Mouse (Mus musculus): ENCODE measurements at regions not wholly inside any gene's neighbourhood (a gene's known extent, or its start where the extent isn't known, plus 50 kb on each side); places are given as distances from the start of the nearest gene placed in this dataset.
A peak's percentile ranks its signal among the peaks of the same experiment; 100 is the strongest.

DNA sequence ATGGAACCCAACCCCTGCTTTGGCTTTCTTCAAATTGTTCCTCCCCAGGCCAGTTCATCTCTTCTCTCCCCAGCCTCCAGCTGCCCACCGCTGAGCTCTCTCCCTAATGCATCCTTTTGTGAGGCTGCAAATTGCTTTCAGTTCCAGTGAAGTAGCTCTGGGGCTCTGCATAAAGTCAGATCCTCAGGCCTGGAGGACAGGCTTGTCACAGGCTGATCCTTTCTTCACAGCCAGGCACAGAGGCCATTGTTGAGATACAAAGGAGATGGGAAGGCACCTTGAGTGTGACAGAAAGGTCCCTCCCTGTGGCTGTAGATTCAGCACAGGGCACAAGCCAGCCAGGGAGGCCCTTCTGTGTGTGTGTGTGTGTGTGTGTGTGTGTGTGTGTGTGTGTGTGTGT lies 135.9 kb downstream of the Matn1 start:
- DNase-seq (ENCODE audit: low spot score in 2 of 2), result no peak
- intact Hi-C loops (cut with DNase I), result no loop called here

DNA sequence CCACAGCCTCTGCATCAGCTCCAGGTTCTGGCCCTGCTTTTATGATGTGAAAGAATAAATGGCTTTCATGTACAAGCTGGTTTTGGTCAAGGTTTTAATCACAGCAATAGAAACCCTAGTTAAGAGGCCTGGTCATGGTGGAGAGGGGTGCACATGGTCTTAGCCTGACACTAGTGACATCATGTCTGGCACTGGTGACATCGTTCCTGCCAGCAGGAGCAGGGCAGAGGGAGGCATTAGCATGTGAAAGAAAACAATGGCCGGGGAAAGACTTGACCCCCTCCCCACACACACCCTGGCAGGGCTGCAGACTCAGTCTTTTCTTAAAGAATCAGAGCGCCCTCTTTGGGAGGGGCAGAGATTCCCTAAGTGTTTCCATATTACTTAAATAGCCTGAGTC lies 139.2 kb downstream of the Matn1 start:
- DNase-seq (ENCODE audit: low spot score in 2 of 2), result no peak
- intact Hi-C loops (cut with DNase I), result no loop called here

DNA sequence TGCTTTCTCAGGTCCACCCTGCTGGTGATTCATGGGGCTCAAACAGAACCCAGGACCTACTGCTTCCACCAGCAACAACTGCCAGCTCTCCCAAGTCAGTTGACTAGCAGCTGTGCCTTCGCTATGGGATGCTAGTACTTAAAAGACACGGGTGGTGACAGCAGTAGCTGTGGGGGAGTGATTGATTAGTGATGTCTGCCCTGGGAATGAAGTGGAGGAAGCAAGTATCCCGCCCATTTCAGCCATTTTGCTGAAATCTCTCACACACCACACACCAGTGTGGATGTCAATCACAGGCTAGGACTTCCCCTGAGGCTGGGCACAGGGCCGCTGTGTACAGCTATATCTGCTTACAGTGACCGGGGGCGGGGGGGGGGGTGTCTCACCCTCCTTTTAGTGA lies 153.2 kb downstream of the Matn1 start:
- intact Hi-C loops (cut with DNase I), result no loop called here
- no peak for DNase-seq (ENCODE audit: low spot score in 2 of 2)

DNA sequence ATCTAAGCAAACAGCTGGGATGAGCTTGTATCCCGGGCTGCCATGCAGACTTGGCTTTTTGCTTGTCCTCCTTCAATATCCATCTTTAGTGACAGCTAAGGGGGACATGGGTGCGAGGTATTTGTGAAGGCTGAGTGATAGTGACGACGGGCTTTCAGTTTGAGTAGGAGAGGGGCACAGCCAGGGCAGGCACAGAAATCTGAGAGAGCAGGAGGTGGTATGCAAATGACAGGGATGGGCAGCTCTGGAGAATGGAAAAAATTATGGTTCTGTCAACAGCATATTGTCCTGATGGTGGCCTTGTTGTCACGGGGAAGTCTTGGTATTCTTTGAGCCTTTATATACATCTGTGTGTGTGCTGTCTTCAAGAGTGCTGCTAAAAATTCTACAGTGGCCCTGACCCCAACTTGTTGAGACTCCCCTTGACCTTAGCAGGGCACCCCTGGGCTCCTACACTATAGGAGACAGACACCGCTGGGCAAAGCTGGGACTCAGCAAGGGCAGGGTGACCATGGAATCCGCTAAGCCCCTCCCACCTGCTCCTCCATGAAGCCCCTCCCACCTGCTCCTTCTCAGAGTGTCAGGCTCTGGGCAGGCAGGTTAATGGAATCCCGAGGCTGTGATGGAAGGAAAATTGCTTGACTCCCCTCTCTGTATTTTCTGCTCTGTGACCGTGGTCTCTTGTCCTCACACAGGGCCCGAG lies 156.1 kb downstream of the Matn1 start:
- DNase-seq (ENCODE audit: low spot score in 2 of 2), result no peak
- intact Hi-C loops (cut with DNase I), result no loop called here

DNA sequence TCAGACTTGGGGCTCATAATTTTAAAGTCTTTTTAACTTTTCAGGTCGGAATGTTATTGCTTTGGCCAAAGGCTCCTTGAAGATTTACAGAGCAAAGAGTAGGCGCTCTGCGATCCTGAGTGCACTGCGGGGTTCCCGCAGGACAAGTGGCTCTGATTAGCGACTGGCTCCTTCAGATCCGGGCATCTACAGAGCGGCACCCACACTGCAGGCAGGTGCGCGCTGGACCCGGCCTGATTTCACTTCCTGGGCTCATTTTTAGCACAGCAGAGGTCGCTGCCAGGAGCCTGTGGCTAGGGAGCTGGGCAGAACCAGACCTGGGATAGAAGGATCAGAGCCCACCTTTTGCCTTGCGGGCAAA lies 156.6 kb downstream of the Matn1 start:
- intact Hi-C loops (cut with DNase I), result no loop called here

DNA sequence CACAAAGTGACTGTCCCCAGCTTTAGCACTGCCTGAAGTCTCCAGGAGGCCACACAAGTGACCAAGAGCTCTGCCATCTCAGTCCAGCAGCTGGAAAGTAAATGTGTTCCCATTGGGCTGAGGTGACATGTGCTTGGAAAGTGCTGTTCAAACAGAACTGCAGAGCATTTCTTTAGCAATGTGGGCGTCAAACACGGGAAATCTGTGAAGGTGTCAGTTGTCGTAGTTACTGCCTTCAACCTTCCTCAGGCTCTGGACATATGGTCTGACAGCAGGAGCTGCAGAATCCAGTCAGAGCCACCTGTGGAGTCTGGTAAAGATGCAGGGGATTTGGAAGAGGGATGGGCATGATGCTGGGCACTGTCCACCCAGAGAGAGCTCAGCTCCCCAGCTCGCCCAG lies 158.0 kb downstream of the Matn1 start:
- intact Hi-C loops (cut with DNase I), result no loop called here
- DNase-seq (ENCODE audit: low spot score in 2 of 2), result peak; percentile 54 to 74

More for the DNA sequence above, 156.6 kb downstream of the Matn1 start:
- no peak for DNase-seq (ENCODE audit: low spot score in 2 of 2)

DNA sequence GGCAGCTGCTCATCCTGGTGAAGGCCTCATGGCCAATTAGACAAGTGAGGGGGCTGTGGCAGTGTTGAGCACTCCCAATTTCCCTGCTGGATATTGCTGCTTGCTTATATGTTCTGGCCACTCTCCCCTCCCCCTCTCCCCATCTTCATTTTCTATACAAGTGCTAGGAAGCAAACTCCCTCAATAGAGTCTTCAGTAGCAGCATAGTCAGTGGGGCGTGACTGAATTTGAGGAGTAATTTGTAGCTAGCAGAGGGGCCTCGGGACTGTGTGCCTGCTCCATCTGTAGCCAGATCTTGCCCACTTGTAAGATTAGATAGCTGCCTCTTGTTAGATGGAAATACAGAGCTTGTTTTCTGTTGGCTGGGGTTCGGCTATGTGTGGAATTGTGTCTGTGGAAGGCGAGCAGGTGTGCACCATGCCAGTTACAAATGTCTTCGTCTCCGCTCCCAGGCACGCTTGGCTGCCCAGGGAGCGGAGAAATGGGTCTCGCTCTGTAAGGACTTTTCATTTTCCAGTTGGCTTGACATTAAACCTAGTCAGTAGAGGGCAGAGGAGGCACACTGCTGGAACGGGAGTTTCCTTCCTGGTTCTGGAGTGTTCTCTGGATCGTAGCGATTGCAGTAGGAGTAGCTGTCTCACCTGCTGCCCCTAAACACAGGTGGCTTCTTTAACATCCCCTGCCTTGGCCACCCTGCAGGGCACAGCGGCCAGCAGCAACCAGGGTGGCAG lies 163.1 kb downstream of the Matn1 start:
- intact Hi-C loops (cut with DNase I), result no loop called here
- peak; percentile 28 to 38 for DNase-seq (ENCODE audit: low spot score in 2 of 2)

DNA sequence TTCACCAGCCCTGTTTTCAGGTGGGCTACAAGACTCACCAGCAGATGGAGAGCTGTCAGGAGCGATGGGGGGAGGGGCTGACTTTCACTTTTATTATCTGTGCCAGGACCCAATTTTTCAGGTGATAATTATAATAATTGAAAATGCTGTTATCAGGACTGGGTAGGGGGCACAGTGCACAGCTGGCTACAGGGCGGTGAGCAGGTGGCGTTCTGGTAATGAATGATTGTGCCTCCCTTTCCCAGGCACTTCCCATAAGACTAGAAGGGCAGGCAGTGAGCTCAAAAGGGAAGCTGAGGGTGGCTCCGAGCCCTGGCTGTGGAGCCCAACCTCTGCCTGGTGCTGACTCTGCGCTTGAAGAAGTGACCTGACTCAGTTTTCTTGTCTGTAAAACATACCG lies 168.4 kb downstream of the Matn1 start:
- no peak for DNase-seq (ENCODE audit: low spot score in 2 of 2)
- intact Hi-C loops (cut with DNase I), result loop anchor here (5.0 kb wide), 1 partner anchor 140 kb away; no protein-coding TSS in a partner anchor

DNA sequence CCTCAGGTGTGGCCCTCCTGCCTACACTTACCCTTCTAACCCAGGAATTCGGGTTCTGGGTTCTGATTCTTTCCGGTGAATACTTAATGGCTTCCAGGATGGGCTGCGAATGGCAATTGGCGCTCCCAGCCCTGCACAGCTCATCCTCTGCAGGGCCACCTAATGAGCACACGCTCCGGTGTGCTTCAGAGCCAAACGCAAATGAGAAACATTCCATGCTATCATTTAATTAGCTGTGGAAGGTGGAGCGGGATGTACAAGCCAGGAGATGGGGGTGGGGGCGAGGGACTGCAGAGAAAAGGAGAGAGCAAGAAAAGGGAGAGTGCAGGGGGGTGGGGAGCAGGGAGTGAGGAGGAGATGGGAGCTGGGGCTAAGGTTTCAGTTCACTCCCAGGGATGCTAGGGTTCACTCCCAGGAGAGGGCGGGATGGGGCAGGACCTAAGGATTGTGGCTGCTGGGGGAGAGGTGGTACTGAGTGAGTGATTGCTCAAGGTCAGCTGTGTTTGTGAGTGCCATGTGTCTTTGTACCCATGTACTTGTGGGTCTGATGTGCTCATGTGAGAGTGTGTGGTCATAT lies 169.6 kb downstream of the Matn1 start:
- DNase-seq (ENCODE audit: low spot score in 2 of 2), result no peak
- intact Hi-C loops (cut with DNase I), result loop anchor here (5.0 kb wide), 1 partner anchor 138 kb away; no protein-coding TSS in a partner anchor

DNA sequence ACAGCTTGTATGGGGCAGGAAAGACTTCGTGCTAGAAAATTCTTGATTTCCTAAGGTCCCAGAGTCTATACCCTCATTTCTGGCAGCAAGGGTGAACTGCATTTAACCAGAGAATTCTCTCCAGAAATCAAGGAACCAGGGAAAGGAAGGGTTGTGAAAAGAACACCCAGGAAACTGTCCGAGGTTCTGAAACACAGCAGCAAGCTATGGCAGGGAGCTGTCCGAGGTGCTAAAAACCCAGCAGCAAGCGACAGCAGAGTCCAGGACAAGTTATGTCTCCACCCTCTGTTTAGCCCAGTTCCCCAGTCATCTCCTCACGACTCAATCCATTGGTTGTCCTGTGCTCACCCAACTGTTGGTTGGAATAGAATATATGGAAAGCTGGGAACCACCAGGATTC lies 171.1 kb downstream of the Matn1 start:
- peak in 1 of 2 experiments; percentile 47 for DNase-seq (ENCODE audit: low spot score in 2 of 2)
- intact Hi-C loops (cut with DNase I), result no loop called here

DNA sequence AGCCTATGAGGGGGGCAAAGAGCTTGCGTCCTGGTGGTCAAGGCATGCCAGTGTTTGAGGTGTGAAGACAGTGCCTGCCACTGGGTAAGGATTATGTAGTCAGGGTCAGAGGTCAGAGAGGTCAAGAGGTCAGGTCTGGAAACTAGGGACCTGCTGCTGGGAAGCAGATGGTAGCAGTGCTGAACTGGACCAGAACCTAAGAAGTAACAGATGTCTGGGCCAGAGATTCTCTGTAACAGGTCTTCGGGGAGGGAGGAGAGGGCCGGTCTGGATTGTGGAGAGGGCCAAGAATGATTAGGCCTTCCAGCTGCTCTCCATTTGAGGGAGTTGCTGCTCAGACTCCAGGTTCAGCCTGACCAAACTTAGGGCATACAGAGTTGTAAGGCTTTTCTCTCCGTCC lies 174.4 kb downstream of the Matn1 start:
- DNase-seq (ENCODE audit: low spot score in 2 of 2), result no peak
- intact Hi-C loops (cut with DNase I), result no loop called here

DNA sequence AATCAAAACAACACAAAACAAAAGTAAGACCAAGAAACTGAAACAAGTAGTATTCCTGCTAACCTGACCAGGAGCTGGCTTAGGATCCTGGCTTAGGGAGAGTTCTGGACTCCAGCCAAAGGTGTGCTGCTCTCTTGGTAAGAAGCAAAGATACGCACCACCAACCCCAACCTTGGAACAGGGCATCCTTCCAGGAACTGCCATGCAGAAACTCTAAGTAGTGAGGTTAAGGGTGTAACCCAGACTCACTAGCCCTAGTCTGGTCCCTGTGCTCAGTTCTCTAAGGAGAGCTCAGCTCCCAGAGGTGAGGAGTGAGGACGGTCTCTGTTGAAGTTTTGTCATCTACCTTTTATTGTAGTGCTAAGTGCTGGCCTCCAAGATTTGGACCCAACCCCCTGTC lies 175.4 kb downstream of the Matn1 start:
- no peak for DNase-seq (ENCODE audit: low spot score in 2 of 2)
- intact Hi-C loops (cut with DNase I), result no loop called here

DNA sequence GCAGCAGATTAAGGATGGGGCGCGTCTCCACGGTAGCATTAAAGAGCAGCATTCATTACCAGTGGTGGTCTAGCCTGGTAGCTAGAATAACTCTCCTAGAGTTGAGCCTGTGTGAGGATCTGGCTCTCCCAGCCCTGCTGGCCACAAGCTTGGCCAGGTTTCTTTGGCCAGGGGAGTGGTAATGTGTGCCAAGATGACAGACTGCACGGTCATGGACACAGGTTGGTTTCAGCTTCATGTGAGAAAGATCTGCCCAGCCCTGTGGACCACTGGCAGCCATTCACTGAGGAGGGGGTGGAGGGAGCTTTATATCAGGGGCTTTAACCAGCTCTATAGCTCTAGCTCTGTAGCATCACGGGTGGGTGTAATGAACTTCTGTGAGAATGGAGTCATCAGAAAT lies 176.5 kb downstream of the Matn1 start:
- DNase-seq (ENCODE audit: low spot score in 2 of 2), result no peak
- intact Hi-C loops (cut with DNase I), result no loop called here

DNA sequence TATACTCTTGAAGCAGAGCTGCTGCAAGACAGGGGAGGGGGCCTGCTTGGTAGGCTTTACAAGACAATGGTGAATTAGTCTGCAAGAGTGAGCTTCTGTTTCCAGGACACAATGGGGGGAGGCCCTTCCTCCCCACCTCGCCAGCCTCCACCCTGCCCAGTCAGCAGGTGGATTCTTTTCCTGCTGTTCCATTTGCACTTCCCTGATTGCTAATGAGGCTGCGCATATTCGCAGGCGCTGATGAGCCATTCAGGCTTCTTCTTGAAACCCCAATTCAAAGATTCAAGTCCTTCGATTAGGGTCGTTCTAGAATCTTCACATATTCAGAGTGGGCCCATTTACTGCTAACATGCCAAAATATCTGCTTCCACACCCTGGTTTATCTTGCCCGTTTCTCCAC lies 181.8 kb downstream of the Matn1 start:
- intact Hi-C loops (cut with DNase I), result no loop called here
- no peak for DNase-seq (ENCODE audit: low spot score in 2 of 2)

DNA sequence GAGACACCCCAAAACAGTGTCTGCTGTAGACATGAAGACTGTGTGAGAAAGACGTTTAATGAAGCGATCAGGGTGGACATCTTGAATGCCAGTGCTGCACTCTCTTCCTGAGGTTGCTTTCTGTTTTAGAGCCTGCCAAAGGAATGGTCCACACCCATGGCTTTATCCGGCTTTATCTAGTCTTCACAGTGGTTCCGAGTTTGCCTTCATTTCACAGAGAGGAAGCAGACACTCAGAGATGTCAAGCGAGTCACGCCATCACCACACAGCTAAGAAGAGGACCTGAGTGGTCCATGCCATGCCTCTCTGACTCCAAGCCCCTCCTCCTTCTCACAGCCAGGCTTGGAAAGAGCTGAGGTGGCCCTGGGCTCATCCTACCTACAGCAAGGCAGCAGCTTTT lies 182.7 kb downstream of the Matn1 start:
- intact Hi-C loops (cut with DNase I), result no loop called here
- no peak for DNase-seq (ENCODE audit: low spot score in 2 of 2)

DNA sequence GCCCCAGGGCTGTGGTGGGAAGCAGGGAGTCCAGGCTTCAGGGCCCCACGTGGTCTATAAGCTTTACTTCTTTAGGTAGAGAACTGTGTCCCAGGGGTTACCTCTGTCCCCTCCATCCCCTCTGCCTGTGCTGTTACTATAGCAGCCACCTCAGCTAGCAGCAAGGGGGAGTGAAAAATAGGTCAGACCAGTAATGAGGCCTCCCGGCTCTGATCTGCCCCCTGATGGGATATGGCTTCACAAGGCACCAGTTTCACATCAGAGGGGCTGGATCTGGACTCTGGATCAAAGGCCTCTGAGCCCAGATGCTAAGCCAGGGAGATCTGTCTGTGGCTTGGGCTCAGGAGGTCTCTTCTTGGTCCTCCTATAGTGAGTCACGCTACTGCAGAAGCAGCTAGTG lies 184.5 kb downstream of the Matn1 start:
- DNase-seq (ENCODE audit: low spot score in 2 of 2), result no peak

DNA sequence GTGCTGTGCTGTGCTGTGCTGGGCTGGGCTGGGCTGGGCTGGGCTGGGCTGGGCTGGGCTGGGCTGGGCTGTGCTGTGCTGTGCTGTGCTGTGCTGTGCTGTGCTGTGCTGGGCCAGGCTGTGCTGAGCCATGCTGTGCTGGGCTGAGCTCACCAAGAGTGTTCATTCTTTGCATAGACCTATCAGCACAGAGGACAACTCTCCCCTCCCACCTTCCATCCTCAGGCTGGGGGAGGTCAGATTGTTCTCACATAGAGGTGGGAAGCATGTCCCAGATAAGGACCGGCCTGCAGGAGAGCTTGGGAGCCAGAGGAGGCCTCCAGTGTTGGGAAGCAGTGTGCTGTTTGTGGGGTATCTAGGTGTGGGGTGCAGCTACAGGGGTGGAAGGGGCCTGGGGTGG lies 188.0 kb downstream of the Matn1 start:
- no peak for DNase-seq (ENCODE audit: low spot score in 2 of 2)
- intact Hi-C loops (cut with DNase I), result no loop called here

More for the DNA sequence above, 184.5 kb downstream of the Matn1 start:
- intact Hi-C loops (cut with DNase I), result no loop called here

DNA sequence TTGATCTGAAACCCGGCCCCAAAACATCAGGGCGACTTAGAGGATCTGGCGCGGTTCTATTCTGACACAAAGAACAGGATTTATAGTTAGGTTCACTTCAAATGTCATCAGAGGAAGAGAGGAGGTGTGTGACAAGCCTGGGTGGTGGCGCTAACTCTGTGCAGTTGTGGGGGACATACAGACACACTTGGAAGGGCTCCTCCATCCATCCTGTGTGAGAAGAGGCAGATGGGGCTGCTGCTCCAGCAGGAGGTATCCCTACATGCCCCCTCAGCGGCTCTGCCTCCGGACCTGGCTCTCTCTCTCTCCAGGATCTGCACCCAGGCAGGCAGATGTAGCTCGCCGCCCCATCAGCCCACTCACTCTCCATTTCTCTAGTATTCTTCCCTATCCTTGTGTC lies 188.6 kb downstream of the Matn1 start:
- peak; percentile 9 to 40 for DNase-seq (ENCODE audit: low spot score in 2 of 2)
- intact Hi-C loops (cut with DNase I), result no loop called here

DNA sequence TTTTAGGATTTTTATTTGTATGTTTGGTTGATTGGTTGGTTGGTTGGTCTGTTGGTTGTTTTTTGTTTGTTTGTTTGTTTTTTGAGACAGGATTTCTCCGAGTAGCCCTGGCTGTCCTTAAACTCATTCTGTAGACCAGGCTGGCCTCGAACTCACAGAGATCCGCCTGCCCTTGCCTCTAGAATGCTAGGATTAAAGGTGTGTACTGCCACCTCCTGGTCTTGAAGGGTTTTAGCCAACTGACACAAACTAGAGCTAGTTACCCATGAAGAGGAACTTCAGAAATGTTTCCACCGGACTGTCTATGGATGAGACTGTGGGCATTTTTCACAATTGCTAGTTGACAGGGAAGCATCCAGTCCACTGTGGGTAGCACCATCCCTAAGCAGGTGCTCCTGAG lies 191.7 kb downstream of the Matn1 start:
- intact Hi-C loops (cut with DNase I), result no loop called here
- DNase-seq (ENCODE audit: low spot score in 2 of 2), result no peak

DNA sequence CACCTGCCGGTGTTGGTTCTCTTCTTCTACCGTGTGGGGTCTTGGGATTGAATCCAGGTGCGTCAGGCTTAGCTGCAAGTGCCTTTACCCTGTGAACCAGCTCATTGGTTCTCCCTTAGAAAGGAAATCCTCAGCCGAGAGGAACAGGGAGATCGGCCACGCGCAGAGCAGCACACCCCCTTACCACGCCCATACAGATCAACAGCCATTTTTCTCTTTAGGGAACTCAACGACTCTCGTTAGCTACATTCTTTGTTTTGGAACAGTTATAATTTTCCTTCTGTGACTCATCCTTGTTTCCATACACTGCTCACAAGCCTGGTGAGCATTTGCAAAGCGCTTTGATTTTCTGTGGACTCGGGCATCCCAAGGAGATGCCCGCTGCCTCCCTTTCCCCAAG lies 194.7 kb downstream of the Matn1 start:
- intact Hi-C loops (cut with DNase I), result no loop called here
- DNase-seq (ENCODE audit: low spot score in 2 of 2), result no peak

DNA sequence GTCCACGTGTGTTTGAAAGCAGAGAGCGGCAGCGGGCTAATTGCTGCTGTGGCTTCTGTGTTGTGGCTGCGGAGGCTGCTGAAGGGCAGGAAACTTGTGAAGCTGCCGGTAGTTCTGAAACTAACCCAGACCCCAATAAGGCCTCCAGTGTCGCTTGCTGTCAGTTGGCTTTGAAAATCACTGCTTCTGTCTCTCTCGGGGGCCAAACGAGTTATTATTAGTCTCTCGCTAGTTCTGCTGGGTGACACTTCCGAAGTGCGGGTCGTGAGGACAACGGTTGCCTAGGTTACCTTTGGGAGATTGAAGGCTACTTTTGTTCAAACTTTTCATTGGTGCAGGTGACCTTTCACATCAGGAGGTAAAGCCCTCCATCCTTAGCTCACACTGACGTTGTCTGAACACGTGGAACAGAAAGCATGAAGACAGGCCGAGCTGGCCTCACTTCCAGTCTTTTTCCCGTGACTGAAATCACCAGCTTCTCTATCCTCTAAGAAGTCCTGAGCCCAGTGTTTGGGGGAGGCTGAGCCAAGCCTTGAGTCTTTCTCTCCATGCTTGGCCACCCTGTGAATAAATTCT lies 197.8 kb downstream of the Matn1 start:
- intact Hi-C loops (cut with DNase I), result no loop called here
- DNase-seq (ENCODE audit: low spot score in 2 of 2), result no peak
